Mouse (Mus musculus): Measurements from ENCODE around the gene Lmx1a.
A peak's percentile ranks its signal among the peaks of the same experiment; 100 is the strongest.

GRCm38 (mm10) chr1:167888816-167889215 lies 199.8 kb downstream of the Lmx1a start:
- 0 out of 2 replicates have a peak, but pooled peaks have one; percentile 5 for TF ChIP-seq CTCF (conservative IDR thresholded peaks at IDR 0.05; ENCODE audit: low read length)
- no peak for TF ChIP-seq NANOG (IDR thresholded peaks at IDR 0.05; ENCODE audit: borderline replicate concordance, low read length)
